Mouse (Mus musculus) urinary bladder, postnatal 4 days (tissue): Measurements from ENCODE around the gene Rnf126.

Experiments used
- DNase-seq, 2 experiments: peaks; one replicate each; pipeline ENCODE4 v3.0.0; 2021 to 2022; ENCODE audit warnings: low spot score in 2 of 2

The Rnf126 gene

DNA sequence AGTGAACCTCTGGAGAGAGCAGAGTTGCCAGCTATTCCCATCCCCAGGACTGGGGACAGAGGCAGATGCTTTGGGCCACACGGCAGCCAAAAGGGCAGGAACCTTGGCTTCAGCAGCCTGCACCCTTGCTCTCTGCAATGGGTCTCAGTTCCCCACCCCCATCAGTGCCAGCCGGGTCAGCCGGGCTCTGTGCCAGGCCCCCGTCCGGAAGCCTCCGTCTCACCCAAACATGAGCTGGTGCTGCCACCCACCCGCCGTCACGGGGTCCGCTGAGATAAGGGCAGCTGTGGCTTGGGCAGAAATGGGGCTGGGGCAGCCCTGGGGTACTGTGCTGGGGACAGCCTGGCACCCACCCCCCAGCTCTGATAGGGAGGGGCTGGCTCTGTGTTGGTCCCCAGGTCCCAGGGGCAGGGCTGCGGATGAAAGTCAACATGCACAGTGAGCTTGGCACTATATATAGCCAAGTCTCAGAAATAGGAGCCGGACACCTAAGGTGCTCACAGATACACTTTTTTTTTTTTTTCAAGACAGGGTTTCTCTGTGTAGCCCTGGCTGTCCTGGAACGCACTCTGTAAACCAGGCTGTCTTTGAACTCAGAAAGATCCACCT lies 37.3 kb downstream of the Rnf126 start:
- DNase-seq = no peak

DNA sequence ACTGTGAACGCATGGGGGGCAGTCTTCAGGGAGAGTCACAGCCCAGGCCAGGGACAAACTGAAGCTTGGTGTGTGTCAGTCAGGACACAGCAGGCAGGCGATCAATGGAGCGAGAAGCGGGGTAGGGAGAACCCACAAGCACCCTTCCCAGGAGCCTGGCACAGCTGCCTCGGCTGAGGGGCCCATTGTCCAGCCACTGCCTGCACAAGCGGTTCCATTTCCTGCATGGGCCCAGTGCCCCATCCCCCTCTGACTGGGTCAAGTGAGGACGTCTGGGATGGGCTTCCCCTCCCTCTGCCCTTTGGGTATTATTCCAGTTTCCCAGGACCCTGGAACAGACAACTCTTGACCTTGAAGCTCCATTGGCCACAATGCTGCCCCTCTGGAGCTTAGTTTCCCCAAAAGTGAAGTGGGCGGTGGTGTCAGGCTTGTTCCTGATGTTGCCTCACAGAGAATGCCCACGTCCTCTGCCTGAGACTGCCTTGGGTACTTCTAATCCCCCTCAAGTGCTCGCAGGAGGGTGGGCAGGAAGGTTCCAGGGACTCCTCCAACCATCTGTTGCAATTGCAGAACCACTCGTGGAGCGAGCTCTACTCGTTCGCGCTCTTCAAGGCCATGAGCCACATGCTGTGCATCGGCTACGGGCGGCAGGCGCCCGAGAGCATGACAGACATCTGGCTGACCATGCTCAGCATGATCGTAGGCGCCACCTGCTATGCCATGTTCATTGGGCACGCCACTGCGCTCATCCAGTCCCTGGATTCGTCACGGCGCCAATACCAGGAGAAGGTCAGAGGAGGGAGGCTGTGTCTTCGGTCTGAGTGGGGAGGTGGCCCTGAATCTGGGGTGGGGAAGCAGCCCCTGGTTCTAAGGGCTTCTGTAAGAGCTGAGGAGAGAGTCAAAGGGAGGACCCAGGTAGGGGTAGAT lies 38.2 kb downstream of the Rnf126 start:
- DNase-seq = no peak

DNA sequence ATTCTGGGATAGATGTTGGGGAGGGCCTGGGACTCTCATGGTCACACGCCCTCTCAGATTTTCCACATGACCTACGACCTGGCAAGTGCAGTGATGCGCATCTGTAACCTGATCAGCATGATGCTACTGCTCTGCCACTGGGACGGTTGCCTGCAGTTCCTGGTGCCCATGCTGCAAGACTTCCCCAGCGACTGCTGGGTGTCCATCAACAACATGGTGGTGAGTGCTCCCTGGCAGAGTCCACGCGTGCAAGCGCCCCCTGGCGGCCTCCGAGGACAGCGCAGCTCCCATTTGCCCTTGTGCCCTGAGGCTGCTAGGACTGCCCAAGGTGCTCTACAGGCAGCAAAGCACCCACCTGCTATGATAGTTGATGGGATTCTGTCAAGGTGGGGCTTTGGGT lies 40.7 kb downstream of the Rnf126 start:
- no peak for DNase-seq

DNA sequence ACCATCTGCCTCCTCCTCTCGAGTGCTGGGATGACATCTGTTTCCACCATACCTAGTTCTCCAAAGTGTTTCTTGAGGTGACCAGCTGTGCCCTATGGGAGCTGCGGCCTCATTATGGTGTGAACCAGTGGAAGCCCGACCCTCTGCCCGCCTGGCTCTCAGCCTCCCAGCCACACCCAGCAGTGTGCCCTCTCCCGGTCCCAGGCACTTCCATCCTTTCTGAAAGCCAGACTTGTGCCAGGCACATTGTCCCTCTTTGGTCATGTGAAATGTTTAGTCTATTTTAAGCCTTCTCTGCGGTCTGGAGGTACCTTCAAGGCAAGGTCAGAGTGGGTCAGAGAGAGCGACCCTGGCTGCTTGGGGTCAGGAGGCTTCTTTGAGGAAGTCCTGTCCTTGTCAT lies 43.1 kb downstream of the Rnf126 start:
- no peak for DNase-seq

DNA sequence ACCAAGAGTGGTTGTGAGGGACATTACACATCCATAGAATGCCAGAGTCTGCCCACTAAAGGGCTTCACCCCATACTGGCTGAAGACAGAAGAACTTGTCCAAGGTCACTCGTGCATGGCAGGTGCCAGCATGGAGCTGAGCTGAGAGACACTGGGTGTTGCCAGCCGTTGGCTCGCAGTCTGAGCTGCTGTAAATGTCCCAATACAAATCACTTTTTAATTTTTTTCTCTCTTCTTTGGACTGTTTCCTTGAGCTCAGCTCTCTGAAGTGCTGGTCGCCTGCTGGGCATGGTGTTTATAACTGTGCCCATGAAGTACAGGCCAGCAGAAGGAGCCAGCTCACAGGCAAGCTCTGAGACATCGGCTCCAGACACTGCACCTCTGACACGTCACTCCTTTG lies 43.7 kb downstream of the Rnf126 start:
- no peak for DNase-seq

DNA sequence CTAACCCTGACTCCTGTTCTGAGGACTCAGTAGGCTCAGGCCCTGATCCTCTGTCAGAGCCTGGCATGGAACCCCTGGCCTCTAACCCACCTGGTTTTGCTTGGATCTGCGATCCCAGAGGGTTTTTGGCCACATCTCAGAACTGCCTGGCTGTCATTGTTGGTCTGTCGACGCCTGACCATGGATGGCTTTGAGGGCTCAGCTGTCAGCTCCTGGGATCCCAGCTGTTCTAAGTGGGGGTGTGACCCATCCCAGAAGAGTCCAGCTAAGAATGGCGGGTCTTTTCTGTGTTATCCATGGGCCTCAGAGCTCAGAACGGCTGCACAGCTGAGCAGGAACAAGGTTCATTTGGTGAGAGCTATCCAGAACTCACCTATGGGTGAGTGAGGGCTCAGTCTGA lies 45.7 kb downstream of the Rnf126 start:
- no peak for DNase-seq

DNA sequence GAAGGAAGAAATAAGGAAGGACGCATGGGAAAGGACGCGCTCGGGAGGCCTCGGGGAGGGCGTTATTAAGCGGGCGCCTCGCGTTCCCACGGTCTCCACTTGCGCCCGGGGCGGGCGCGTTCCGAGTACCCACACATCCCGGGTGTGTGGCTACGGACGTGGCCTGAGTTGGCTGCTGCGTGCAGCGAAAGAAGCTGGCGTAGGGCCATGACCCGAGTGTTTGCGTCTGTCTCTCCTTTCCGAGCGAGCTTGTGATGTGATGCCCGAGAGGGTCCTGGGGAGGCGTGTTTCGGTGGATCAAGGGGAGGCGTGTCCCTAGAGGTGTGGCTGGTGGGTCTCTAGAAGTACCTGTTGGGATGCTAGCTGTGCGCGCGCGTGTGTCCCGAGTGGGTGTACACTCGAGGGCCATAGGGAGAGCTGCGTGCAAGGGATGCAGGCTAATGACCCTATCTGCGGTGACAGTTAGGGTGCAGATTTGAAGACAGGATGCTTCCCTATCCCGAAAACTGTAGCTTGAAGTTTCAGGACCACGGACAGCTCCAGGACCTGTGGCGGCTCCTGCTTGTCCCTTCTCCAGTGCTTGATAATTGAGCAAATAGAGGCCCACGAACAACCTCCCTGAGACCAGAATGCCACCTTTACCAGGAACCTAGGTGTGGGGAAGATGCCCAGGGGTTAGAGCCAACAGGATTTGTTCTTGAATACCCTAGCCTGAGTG lies 49.0 kb downstream of the Rnf126 start:
- DNase-seq = peak in 1 of 2 experiments; percentile 80

DNA sequence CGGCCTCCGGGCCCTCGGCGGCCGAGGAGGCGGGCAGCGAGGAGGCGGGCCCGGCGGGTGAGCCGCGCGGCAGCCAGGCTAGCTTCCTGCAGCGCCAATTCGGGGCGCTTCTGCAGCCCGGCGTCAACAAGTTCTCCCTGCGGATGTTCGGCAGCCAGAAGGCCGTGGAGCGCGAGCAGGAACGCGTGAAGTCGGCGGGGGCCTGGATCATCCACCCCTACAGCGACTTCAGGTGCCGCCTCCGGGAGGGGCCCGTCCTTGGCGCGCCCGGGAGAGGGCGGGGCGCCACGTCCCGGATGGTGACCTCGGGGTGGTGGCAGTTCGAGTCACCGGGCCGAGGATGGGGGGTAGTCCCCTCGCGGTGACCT lies 49.8 kb downstream of the Rnf126 start:
- no peak for DNase-seq

DNA sequence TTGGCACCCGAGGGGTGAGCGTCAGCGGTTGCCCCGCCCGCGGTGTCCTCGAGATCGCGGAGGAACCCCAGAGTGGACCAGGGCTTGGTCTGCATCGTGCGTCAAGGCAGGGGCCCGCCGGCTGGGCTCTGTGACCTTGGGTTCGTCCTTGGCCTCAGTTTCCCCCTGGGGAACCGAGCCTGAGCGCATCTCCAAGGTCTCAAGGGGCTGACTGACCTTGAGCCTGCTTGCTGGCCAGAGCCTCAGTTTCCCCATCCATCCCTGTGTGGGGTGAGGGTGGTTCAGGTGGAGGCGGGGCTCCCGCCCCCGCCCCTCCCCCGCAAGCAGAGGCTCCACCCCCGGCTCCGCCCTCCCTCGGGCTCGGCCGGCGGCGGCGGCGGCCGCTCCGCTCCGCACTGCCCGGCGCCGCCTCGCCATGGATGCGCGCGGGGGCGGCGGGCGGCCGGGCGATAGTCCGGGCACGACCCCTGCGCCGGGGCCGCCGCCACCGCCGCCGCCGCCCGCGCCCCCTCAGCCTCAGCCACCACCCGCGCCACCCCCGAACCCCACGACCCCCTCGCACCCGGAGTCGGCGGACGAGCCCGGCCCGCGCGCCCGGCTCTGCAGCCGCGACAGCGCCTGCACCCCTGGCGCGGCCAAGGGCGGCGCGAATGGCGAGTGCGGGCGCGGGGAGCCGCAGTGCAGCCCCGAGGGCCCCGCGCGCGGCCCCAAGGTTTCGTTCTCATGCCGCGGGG lies 50.3 kb downstream of the Rnf126 start, which contains the start of gene Hcn2:
Gene Hcn2, plus strand, starts transcription at position 381 of the 734 bp plus-strand sequence.
- no peak for DNase-seq

DNA sequence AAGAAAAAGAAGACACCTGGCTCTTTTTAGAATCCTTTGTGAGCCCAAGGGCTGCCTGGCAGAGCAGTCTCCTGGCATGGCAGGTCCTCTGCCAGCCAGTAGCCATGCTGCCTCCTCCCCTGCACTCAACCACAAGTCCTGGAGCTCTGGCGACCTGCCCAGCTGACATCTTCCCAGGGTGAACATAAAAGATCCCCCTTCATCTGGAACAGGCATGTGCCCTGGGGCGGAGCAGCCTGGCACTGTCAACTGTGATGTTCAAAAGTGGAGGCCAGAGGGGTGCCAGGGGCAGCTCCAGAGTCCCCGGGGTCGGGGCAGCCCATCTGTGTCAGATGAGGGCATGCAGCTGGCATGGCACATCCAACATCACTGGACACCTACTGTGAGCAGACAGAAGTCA lies 51.8 kb downstream of the Rnf126 start:
- no peak for DNase-seq

DNA sequence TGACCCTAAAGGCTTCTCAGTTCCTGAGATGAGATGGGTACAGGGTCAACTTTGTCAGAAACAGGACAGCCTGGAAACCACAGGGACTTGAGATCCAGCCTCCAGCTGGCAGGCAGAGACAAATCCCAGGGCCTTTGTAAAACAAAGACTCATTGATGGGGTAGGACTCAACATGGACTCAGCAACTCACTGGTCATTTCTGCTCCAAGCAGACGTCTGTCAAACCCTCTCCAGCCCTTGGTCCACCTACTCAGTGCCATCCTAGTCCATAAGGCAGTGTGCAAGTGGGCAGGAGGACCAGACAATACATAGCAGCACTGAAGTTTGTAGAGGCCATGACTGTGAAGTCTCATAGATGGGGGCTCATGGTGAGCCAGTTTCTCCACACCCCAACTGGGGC lies 53.6 kb downstream of the Rnf126 start:
- DNase-seq = no peak

DNA sequence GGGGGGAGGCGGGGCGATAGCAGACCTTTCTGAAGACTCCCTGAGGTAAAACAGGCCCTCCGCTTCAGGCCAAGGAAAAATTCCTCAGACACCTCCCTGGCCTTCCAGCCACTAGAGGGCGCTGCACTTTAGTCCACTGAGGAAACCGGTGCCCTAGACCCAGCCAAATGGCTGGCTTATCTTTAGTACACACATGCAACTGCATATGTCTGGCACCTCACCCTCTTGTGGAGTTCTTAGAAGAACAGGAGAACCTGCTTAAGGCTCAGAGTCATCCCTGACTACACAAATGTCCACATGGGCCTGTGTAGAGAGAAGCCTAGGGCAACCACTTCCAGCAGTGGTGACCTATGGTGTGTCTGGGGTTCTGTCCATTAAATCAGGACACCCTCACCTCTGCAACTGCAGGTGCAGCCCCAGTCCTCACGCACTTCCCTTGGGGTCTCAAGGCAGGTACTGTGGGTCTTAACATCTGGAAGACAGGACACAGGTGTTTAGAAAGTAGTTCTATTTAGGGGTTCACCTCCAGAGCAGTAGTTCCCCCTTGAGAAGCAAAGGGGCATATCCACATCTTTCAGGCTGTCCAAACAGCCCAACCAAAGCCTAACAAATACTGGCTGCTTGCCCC lies 54.1 kb downstream of the Rnf126 start:
- DNase-seq = peak; percentile 69 to 86

DNA sequence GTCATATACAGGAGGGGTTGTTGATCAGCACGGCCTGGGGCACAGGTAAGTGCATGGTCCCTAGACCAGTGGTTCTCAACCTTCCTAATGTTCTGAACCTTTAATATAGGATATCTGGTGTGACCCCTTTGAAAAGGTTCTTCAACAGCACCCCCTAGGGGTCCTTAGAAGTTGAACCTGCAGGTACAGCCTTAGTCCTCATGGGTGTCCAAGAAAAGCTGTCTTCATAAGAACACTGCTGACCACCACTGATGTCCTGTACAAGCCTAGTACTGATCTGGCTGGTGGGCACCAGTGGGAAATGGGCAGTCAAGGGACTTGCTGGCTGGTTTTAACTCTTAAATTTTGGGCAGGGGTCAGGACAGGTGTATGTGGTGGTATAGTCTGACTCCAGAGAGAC lies 54.7 kb downstream of the Rnf126 start:
- no peak for DNase-seq

DNA sequence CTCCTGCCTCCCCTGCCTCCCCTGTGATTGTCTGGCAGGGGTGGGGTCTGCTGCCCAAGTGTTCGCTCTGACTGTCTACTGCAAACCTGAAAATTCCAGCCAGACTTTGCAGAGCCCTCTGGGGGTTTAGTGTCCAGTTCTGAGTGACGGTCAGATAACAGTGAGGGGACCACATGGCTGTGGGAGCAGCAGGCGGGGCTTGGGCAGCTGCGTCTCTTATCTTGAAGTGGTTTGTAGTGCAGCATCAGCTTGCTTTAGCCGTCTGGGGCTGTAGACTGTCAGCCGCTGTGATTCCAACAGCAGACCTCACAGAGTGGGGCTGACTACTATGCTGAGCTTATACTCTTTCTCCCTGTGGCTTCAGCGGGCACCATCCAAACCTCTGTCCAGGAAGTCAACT lies 57.4 kb downstream of the Rnf126 start:
- no peak for DNase-seq

DNA sequence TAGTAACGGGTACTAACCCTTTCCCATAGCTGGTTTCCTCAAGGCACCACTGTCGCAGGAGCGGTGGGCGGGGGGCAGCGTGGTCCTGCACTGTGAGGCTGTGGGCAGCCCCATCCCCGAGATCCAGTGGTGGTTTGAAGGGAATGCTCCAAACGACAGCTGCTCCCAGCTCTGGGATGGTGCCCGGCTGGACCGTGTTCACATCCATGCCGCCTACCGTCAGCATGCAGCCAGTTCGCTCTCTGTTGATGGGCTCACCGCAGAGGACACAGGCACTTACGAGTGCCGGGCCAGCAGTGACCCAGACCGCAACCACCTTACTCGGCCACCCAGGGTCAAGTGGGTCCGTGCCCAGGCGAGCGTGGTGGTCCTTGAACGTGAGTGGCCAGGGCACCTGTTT lies 58.1 kb downstream of the Rnf126 start:
- DNase-seq = no peak
